Mouse (Mus musculus): ENCODE data around the gene Sinhcaf. TPM values are rescaled to one million over a fixed set of nuclear protein-coding genes. Genes with fewer than 3 reads are reported as not detected.

Gene Sinhcaf
- polyA plus RNA-seq, 1 experiment from 2014 or later: 72.4 TPM

GRCm38 (mm10) chr6:148895773-148896506 is 50.3 kb downstream of the Sinhcaf start, which contains the start of gene Caprin2:
Caprin2 (minus strand) TSS chr6:148896237.
- ATAC-seq (peak; percentile 90), DNase-seq (ENCODE audit: low read depth, low spot score) (peak; percentile 38)
- ChIA-PET POLR2A (no interaction called here), CTCF (interaction anchor here (1.0 kb wide), 1 partner anchor 23 kb away, joined by 3 read pairs; no protein-coding TSS in a partner anchor)
- TF ChIP-seq CTCF (IDR thresholded peaks at IDR 0.05): no peak
- in situ Hi-C loops (cut with MboI; ENCODE audit: low pct_unique_long_range_greater_than_20kb): no loop called here
- H3K27me3 ChIP-seq: no peaks in the 10 kb centered on the region

DNA sequence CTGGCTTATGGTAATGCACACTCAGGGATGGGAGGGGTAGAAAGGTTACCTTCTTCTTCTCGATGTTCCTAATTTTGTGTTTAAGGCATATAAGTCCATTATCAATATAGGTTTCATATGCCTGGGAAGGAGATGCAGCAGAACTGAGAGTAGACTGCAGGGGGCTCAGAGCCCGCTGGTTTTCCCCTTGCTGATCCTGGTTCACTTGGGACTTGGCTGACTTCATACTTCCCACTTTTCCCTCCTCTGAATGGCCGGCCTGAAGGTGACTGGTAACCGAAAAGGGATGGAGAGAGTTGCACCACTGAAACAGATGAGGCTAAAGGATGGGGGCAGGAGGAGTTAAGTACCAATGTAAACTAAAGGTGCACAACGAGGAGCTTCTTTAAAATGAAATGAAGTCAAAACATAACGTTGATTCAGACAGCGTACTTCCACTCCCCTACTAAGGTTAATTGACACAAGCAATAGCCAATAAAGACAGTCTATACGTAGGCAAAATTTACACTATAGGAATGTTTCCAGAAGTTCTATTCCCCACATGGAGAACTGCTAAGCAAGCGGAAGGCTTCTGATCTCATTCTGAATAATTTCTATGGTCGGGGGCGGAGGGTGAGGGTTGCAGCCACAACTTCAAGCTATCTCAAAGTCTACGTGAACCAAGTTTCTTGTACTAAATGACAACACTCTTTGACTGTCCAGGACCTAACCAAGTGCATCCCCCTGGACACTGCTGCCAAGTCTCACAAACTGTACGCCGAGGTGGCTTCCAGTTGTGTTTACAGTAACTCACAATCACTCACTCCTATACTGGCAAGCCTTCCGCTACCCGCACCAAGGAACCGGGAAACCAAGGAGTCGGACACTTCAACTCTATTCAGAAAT is 51.1 kb downstream of the Sinhcaf start:
- H3K27me3 ChIP-seq: no peaks in the 10 kb centered on the region
- no peak for TF ChIP-seq CTCF (IDR thresholded peaks at IDR 0.05)
- ChIA-PET POLR2A (no interaction called here), CTCF (no interaction called here)
- DNase-seq (ENCODE audit: low read depth, low spot score): no peak
- ATAC-seq: peak; percentile 28
- in situ Hi-C loops (cut with MboI; ENCODE audit: low pct_unique_long_range_greater_than_20kb): no loop called here

DNA sequence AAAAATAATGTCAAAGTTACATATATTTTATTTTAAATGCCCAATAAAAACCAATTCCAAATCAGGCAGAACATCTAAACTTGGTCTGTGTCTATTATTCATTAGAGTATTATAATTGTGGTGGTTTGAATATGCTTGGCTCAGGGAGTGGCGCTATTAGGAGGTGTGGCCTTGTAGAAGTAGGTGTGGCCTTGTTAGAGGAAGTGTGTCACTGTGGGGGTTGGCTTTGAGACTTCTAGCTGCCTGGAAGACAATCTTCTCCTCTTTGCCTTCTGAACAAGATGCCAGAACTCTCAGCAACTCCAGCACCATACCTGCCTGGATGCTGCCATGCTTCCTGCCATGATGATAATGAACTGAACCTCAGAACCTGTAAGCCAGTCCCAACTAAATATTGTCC is 72.4 kb downstream of the Sinhcaf start:
- TF ChIP-seq CTCF (IDR thresholded peaks at IDR 0.05): no peak
- DNase-seq (ENCODE audit: low read depth, low spot score): no peak
- in situ Hi-C loops (cut with MboI; ENCODE audit: low pct_unique_long_range_greater_than_20kb): no loop called here

More for the DNA sequence above, 72.4 kb downstream of the Sinhcaf start:
- ChIA-PET POLR2A (no interaction called here), CTCF (no interaction called here)
- ATAC-seq: no peak
- H3K27me3 ChIP-seq: no peaks in the 10 kb centered on the region

Other genes starting within 250 kb of the Sinhcaf start
- 51.6 TPM for gene Ipo8, start 115.0 kb downstream of the Sinhcaf start, polyA plus RNA-seq (2021)
- gene Caprin2, start 50.2 kb downstream of the Sinhcaf start, polyA plus RNA-seq (2021): 16.6 TPM
- gene Dennd5b, start 155.2 kb upstream of the Sinhcaf start, polyA plus RNA-seq (2021): 6.4 TPM
- gene Gm10203, start 183.7 kb upstream of the Sinhcaf start, polyA plus RNA-seq (2021): not detected
- gene Etfbkmt, start 193.4 kb upstream of the Sinhcaf start, polyA plus RNA-seq (2021): 13.5 TPM
- gene Amn1, start 242.2 kb upstream of the Sinhcaf start, polyA plus RNA-seq (2021): 21.9 TPM